Mouse (Mus musculus) ES-E14 (cell line): ENCODE results near the gene Npepps. TPM values are rescaled to one million over a fixed set of nuclear protein-coding genes. Genes with fewer than 3 reads are reported as not detected.
A peak's percentile ranks its signal among the peaks of the same experiment; 100 is the strongest.
"Not testable (repeated sequence)": the region's sequence is repeated elsewhere in the genome, so short reads cannot be mapped to it uniquely, and the experiment has no call there.

Experiments
- DNase-seq: peaks from one replicate; pipeline ENCODE4 v3.0.0-alpha.2; 2013; ENCODE audit warnings: low read depth, low spot score
- H3K27ac ChIP-seq: 2 replicates; pipeline ENCODE4 v1.5.1; 2012; ENCODE audit warnings: low read depth, mild to moderate bottlenecking, low read length, moderate library complexity, mixed read lengths; ENCODE audit not compliant: poor library complexity, insufficient read depth, severe bottlenecking
- H3K36me3 ChIP-seq: 2 replicates; pipeline ENCODE4 v1.6.1; 2012; ENCODE audit warnings: mild to moderate bottlenecking, low read length, moderate library complexity, mixed read lengths; ENCODE audit not compliant: control insufficient read depth, poor library complexity, insufficient read depth, severe bottlenecking
- H3K4me1 ChIP-seq, 2 experiments: fragments of 150-350 bp in 1 of 2; sonication (generic) in 1 of 2; 2 replicates each; pipeline ENCODE4 v1.6.1; 2012; ENCODE audit warnings: low read length in 2 of 2, mild to moderate bottlenecking in 1 of 2, mixed read lengths in 1 of 2; ENCODE audit not compliant: control insufficient read depth in 2 of 2, insufficient read depth in 2 of 2, poor library complexity in 1 of 2
- H3K4me3 ChIP-seq, 2 experiments: fragments of 150-350 bp in 1 of 2; sonication (generic) in 1 of 2; 2 replicates each; pipeline ENCODE4 v1.5.1; 2012; ENCODE audit warnings: low read length in 2 of 2, low read depth in 1 of 2, mild to moderate bottlenecking in 1 of 2, mixed read lengths in 1 of 2; ENCODE audit not compliant: insufficient read depth in 1 of 2, poor library complexity in 1 of 2, severe bottlenecking in 1 of 2
- H3K9ac ChIP-seq: 2 replicates; pipeline ENCODE4 v1.6.1; 2012; ENCODE audit warnings: low read depth, mild to moderate bottlenecking, low read length, mixed read lengths; ENCODE audit not compliant: poor library complexity, insufficient read depth, severe bottlenecking
- H3K9me3 ChIP-seq: fragments of 150-350 bp; sonication (generic); 2 replicates; pipeline ENCODE4 v1.6.1; 2012; ENCODE audit warnings: low read depth, mild to moderate bottlenecking, low read length; ENCODE audit not compliant: control insufficient read depth, insufficient read depth
- CHD2 ChIP-seq: IDR thresholded peaks from 2 replicates; pipeline ENCODE4 v1.6.1; 2014; ENCODE audit warnings: mild to moderate bottlenecking, low read depth, low read length, inconsistent platforms
- HCFC1 ChIP-seq: IDR thresholded peaks from 2 replicates; pipeline ENCODE4 v1.6.1; 2012; ENCODE audit warnings: low read length, inconsistent platforms, borderline replicate concordance; ENCODE audit not compliant: insufficient read depth
- MAFK ChIP-seq: IDR thresholded peaks from 2 replicates; pipeline ENCODE4 v1.6.1; 2014; ENCODE audit warnings: mild to moderate bottlenecking, low read depth, low read length, inconsistent platforms; ENCODE audit not compliant: insufficient read depth
- ZC3H11A ChIP-seq: IDR thresholded peaks from 2 replicates; pipeline ENCODE4 v1.6.1; 2012; ENCODE audit warnings: low read depth, mild to moderate bottlenecking, inconsistent platforms, low read length, borderline replicate concordance
- ZNF384 ChIP-seq: IDR thresholded peaks from 2 replicates; pipeline ENCODE4 v1.6.1; 2012; ENCODE audit warnings: low read depth, low read length, inconsistent platforms
- in situ Hi-C, 2 experiments: fragments of 600-800 bp; cut with MboI; formaldehyde crosslinking; loops; one replicate each; pipeline ENCODE4 v1.15.1; 2025; ENCODE audit warnings: low sequenced_read_pairs in 2 of 2, inconsistent platforms in 1 of 2; ENCODE audit not compliant: unreplicated experiment in 2 of 2
- total RNA-seq: library from RNA; depleted of rRNA; stranded (reverse); fragments of 300-350 nt; gene quantifications from 2 replicates; pipeline ENCODE4 v1.2.3, GENCODE M21; 2012

The Npepps gene
- total RNA-seq, 1 experiment = 86.1 TPM

DNA sequence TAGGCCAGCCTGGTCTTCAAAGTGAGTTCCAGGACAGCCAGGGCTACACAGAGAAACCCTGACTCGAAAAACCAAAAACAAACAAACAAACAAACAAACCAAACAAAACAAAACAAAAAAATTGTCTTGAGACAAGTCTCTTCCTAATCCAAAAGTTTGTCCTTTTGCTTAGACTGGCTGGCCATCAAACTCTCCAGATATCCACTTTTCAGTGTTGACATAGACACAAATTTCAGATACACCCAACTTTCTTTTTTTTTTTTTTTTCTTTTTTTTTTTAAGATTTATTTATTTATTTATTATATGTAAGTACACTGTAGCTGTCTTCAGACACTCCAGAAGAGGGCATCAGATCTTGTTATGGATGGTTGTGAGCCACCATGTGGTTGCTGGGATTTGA lies 32.4 kb upstream of the Npepps start:
- H3K27ac ChIP-seq, H3K9me3 ChIP-seq, H3K4me3 ChIP-seq, in situ Hi-C loops, H3K4me1 ChIP-seq, H3K36me3 ChIP-seq, DNase-seq, H3K9ac ChIP-seq: not testable (repeated sequence)
- peak; percentile 14; the same call in 1 of the 2 replicates for TF ChIP-seq ZNF384

DNA sequence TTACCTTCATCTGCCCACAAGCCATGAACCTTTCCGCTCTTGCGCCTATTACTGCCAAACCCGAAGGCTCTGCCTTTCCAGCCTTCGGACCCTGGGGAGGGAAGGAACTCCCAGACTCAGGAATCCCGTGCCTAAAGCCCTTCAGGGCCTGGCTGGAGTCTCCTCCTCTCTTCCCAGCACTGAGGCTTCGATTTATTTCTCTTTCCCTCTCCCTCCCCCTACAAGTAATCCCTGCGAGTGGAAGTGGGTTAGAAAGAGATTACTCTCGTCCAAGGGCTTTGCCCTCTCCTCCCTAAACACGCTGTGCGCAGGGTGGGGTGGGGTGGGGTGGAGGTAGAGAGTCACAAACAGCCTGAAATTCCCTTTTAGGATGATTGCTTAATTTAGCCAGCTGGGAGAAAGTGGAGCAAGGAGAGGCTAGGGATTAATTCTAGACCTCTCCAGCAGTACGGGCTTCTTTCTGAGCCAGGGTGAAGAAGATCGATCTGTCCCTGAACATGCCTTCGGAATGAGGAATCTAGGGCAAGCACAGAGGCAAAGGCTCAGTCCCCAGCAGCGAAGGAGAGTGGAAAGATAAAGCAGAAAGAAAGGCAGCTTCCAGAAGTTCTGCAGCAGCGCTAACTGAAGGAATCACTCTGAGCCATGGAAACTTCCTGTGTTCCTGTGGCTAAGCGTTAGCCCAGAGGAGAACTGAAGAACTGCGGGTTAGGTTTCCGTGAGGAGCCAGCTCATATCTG lies 30.6 kb upstream of the Npepps start:
- DNase-seq = no peak
- no peaks in the 10 kb centered on the region for H3K9me3 ChIP-seq
- TF ChIP-seq ZNF384 (no peak), MAFK (no peak)
- peak overlapping the region; percentile 86 for H3K27ac ChIP-seq
- peaks cover 2 to 5% of the 10 kb centered on the region in 2 experiments; a peak in 3 of 4 replicates for H3K4me1 ChIP-seq
- in situ Hi-C loops = no loop called here
- no peaks in the 10 kb centered on the region for H3K36me3 ChIP-seq
- H3K9ac ChIP-seq = peak overlapping the region; percentile 66; the same call in 1 of the 2 replicates
- H3K4me3 ChIP-seq = peak overlapping the region; percentile 45 to 55

GRCm38 (mm10) chr11:97309911-97310571 lies 29.6 kb upstream of the Npepps start:
- H3K27ac ChIP-seq = peak overlapping the region; percentile 93
- H3K9me3 ChIP-seq = no peaks in the 10 kb centered on the region
- H3K9ac ChIP-seq = peak overlapping the region; percentile 84
- TF ChIP-seq ZNF384 = no peak
- TF ChIP-seq HCFC1 = 0 out of 2 replicates have a peak, but pooled peaks have one; percentile 43
- TF ChIP-seq MAFK = no peak
- peaks cover 2 to 5% of the 10 kb centered on the region in 2 experiments; a peak in 3 of 4 replicates for H3K4me1 ChIP-seq
- H3K36me3 ChIP-seq = no peaks in the 10 kb centered on the region
- in situ Hi-C loops = no loop called here
- peak overlapping the region; percentile 67 to 74 for H3K4me3 ChIP-seq
- peak; percentile 87 for DNase-seq

GRCm38 (mm10) chr11:97309451-97309836 lies 29.0 kb upstream of the Npepps start:
- no peaks in the 10 kb centered on the region for H3K9me3 ChIP-seq
- no peak for TF ChIP-seq ZNF384
- no peak for TF ChIP-seq ZC3H11A
- no peak for TF ChIP-seq HCFC1
- TF ChIP-seq MAFK = no peak
- TF ChIP-seq CHD2 = no peak
- peaks cover 4 to 5% of the 10 kb centered on the region in 2 experiments; a peak in 2 of 4 replicates for H3K4me1 ChIP-seq
- peak overlapping the region; percentile 84 for H3K9ac ChIP-seq
- in situ Hi-C loops = no loop called here
- H3K4me3 ChIP-seq = peak overlapping the region; percentile 67 to 74
- no peaks in the 10 kb centered on the region for H3K36me3 ChIP-seq
- H3K27ac ChIP-seq = peak overlapping the region; percentile 93
- no peak for DNase-seq
